Mouse (Mus musculus): ENCODE results near the gene Crtac1.

Crtac1 gene

DNA sequence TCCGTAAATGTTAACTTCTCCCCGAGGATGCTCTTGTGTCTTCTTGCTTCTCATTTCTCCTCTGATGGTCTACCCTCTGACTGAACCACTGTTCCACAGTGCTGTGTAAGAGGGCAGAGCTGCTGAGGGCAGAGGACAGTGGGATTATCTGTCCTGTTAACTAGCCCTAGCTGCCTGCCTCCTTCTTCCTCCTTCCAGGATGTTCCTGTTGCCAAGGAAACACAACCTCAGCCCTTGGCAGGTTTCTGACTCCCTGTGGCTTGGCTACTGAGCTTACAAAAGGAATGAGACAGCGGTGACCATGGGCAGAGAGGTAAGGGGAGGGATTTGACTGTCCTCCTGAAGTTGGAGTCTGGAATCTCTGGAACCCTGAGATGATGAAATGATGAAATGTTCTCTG lies 152.0 kb downstream of the Crtac1 start:
- no peak for DNase-seq (ENCODE audit: low spot score)

DNA sequence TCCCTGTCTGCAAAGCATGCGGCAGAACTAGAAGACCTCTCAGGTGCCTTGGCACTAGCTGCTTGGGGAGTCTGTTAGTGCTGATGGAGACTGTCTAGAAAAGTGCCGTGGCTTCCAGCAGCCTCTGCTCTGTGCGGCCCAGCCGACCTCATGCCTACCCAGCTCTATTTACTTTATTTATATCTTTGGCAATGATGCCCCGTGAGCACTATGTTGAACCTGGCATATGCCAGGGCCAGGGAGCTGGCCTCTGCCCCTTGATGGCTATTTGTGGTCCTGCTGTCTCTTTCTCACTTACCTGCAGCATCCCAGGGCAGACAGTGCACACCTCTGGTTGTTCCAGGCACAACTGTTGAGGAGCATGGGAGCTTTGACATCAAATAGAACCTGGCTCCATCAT lies 153.1 kb downstream of the Crtac1 start:
- no peak for DNase-seq (ENCODE audit: low spot score)

DNA sequence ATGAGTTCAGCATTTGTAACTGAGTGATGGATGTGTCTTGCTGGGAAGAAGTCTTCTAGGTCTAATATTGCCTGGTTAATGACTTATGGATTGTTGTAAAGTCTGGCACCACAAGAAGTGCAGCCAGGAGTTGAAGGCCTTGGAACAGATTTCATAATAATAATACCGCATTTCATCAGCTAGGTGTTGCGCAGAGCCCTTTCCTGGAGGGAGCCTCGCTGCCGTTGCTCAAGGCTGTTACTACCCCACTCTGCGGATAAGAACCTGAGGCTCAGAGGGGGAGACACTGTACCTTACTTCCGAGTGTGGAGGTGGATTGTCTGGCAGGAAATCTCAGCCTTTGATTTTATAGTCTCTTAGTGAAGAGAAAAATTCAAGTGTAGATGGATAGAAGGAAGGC lies 154.3 kb downstream of the Crtac1 start:
- DNase-seq (ENCODE audit: low spot score), result no peak

DNA sequence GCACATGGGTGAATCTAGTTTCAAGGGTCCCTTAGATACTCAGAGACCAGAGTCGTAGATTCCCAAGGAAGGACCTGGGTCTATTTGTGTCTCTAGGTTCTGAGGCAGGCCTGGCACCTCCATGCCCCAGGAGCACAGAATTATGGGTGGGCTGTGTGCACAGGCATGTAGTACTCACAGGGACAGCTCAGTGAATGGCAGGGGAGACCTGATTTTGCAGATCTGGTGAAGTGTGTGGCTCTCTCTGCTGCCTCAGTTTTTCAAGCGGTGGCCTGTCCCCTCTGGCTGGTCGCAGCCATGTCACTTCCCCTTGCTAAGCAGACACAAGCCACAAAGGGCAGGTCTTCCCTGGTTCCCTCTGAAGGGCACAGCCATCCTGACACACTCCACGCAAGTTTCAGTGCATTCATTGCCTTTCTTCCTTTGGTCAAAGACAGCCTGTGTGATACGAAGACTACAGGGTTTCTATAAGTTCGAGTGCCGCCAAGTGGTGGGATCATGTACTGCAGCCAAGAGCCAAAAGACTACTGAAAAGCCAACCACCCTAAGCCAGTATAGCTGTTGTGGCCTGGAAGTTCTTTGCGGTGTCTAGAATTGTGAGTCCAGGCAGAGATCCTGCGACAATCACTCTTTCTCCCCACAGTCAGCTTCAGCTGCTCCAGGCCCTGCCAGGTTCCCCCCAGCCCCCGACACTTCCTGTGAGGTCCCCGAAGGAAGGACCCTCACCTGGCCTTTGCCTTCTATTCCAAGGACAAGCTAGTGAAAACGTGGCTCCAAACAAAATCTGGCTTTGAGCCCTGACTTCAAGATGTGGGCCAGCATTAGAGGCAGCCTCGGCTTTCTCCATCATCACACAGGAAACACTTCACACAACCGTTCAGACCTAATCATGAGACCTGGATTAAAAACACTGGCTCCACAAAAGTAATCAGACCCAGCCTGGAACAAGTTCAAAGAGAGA lies 159.3 kb downstream of the Crtac1 start:
- DNase-seq (ENCODE audit: low spot score), result peak; percentile 94

DNA sequence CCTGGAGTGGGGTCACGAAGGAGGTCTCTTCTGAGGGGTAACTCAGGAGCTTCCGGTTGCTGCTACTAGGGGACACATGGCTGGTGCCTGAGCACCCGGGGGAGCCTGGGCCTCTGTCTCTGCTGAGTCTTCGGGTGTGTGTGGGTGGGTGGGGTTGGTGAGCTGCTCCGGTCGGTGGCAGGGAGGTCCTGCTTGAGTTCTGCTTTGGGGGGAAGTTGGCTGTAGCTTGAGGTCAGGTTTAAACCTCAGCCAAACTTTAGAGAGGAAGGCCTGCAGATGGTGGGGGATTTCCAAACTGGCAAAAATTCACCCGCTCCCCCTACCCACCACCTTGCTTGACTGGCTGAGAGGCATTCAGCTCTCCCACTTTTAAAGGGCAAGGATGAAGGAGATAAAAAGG lies 160.4 kb downstream of the Crtac1 start:
- no peak for DNase-seq (ENCODE audit: low spot score)

DNA sequence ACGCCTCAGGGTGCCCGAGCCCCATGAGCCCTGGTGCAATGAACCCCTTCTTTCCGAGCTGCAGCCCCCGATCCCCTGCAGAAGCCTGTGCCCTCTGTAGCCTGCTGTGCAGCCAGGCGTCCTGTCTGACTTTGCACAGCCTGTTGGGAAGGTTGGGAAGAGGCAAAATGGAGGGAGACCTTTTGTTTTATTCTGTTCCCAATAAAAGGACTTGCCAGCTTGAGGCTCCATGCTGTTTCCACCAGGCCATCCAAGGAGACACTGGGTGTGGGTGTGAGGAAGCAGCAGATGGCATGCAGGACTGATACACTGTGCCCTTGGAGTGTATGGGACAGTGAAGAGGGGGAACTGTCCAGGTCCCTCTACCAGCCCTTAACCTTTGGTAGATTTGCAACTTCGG lies 161.5 kb downstream of the Crtac1 start:
- no peak for DNase-seq (ENCODE audit: low spot score)

DNA sequence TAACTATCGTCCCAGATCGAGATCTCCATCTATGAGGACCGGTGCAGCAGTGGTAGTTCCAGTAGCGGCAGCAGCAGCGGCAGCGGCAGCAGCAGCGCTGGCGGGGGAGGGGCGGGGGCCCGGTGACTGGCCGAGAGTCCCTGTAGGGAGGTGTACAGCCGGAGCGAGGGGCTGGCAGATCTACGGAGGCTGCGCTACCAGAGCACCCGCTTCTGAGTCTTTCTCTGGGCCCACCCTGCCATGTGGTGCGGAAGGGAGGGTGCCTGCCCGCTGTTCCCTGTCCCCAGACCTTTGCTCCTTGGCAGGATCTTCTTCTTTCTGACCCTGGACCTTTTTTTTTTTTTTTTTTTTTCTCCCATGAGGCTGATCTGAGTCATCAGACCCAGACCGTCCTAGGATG lies 163.2 kb downstream of the Crtac1 start:
- DNase-seq (ENCODE audit: low spot score), result peak; percentile 56

DNA sequence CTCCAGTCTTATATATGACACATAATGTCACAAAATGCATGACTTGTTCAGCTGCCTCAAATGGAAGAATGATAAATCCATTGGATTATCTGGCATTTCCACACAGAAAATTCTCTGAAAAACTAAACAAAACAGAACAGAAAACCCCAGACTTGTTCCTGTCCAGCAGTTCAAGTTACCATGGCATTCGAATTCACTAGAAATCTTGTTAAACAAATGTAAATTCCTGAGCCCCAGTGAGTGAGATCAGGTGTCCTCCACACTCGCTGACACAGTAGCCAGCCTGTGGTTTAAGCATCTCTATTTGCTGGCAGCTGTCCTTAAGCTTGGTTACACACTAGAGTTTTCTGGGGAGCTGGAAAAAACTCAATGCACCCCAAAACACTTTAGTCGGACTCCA lies 168.1 kb downstream of the Crtac1 start:
- DNase-seq (ENCODE audit: low spot score), result no peak

DNA sequence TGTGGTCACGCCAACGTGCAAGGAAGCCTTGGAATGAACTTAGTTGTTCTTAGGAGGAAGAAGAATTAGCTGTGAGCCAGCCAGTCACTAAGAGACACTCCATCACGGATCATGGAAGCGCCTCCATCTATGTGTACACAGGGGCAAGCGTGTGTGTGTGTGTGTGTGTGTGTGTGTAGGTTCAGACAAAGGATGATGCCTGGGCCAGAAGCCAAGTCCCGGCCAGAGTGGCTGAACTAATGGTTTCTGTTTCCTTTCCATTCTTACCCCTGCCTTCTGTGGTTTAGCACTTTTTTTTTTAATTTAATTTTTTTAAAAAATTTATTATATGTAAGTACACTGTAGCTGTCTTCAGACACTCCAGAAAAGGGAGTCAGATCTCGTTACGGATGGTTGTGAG lies 171.1 kb downstream of the Crtac1 start:
- DNase-seq (ENCODE audit: low spot score), result no peak

DNA sequence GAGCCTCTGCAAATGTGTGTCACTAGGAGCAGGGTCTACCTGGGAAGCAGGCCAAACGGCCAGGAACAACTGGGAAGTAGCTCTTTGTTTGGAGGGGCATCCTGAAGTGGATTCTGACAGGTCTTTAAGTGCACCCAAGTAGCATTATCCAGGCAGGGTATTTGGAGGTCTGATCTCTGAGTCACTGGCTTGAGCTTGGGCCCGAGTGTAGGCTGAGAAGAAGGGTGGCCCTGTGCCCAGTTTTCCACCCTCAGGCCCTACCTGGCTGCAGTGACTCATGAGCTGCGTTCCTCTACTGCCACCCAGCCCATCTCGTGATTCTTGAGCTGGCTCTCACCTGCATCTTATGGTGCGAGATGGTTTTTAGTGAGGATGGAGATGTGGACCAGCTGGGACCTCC lies 173.0 kb downstream of the Crtac1 start:
- DNase-seq (ENCODE audit: low spot score), result no peak

DNA sequence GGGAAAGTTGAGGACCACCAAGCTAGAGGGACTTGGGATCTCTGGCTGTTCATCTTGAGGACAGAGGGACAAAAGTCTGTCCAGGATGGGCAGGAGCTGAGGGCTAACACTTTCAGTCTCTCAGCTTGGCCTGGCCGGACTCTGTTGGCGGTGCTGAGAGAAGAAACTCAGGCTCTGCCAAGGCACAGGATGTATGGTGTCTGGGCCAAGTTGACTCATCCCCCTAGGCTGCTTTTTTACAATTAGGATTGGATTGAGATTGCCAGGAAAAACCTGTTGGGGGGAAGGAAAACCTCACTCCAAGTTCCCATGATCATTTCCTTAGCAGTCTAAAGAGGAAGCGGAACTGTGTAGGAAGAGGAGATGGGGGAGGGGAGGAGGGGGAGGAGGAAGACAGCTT lies 173.6 kb downstream of the Crtac1 start:
- no peak for DNase-seq (ENCODE audit: low spot score)

DNA sequence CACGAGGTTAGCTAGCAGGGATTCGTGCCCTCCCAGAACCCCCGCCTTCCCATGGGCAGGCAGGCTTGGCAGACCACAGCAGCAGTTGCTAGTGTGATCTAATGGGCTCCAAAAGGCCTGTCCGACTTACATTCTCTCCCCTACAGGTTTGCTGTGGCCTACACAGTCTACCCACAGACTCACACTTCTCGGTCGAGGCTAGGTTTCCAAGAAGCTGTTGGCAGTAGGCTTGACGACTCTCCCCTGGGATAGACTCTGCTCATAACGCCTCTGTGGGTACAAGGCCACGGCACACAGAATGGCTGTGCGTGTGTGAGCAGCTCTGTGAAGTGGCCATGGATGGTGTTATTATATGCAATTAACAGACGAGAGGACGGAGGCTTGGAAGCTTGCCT lies 174.3 kb downstream of the Crtac1 start:
- DNase-seq (ENCODE audit: low spot score), result no peak

DNA sequence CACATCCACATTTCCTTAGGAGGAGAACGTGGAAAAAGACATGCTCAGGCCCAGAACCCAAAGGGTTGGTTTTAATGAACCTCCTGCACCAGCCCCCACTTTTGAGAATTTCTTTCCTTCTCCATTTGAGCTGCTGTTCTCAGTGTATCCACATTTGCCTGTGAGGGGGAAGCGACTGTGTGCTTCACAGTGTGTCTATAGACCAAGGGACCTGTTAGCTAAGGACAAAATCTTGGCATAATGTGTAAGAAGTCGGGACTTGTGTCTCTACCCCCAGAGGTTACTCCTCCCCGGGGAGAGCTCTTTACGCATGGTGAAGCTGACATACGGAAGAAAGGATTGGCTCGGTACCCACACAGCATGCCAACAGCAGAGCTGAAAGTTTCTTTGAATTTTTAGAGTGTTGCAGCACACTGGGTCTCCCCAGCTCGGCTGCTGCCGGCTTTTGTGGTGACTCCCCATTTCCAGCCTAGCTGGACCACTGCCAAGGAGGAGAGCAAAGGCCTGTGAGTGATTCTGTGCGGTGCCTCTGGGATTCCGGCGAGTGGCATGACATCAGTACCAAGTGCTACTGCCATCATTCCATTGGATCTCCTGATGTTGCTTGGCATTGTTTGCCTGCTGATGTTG lies 174.9 kb downstream of the Crtac1 start:
- no peak for DNase-seq (ENCODE audit: low spot score)

DNA sequence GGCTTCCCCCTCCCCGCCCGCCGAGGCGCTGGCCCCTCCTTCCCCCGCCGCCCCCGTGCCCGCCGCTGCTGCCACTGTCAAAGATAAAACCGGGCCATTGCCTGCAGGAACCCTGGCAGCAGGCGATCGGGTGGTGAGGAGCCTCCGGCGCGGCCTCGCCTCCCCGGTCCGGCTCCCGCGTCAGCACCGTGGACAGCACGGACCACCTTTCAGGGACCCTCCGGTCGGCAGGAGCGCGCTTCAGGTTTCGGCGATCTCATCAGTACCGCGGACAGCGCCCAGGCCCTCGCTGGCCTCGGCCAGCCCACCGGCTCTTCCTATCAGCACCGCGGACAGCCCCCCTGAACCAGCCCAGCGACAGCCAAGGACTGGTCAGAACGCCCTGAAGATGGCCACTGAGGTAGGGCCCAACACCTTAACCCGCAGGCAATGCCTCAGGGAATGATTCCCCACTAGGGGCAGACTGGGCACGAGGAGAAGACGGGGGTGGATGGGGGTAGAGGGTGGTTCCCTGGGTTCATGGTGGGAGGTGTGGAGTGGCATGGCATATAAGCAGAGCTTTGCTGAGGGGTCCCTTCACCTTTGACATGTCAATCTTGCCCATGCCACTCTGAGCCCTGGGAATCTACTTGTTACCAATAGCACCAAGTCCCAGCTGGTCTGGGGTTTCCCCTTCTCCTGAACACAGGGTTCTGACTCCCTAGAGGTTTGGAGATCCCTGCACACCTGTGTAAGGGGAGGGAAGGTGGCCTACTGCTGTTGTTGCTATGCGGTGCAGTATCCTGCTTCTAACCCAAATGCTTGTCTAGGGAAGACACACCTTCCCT lies 175.6 kb downstream of the Crtac1 start:
- peak; percentile 95 for DNase-seq (ENCODE audit: low spot score)

DNA sequence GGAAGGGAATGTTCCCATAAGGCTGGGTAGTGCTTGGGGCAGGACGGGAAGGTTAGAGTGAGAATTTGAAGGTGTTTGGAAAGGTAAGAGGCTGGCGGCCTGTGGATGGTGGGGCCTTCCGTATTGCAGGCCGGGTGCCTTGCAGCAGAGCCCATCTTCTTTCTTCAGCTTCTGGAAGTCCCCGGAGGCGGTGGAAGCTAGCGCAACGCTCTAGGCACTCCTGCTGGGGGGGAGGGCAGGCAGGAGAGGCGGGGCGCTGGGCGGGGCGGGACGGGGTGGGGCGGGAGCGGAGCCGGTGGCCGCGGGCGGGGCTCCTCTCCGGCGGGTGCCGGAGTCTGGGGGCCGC lies 176.2 kb downstream of the Crtac1 start:
- DNase-seq (ENCODE audit: low spot score), result no peak

DNA sequence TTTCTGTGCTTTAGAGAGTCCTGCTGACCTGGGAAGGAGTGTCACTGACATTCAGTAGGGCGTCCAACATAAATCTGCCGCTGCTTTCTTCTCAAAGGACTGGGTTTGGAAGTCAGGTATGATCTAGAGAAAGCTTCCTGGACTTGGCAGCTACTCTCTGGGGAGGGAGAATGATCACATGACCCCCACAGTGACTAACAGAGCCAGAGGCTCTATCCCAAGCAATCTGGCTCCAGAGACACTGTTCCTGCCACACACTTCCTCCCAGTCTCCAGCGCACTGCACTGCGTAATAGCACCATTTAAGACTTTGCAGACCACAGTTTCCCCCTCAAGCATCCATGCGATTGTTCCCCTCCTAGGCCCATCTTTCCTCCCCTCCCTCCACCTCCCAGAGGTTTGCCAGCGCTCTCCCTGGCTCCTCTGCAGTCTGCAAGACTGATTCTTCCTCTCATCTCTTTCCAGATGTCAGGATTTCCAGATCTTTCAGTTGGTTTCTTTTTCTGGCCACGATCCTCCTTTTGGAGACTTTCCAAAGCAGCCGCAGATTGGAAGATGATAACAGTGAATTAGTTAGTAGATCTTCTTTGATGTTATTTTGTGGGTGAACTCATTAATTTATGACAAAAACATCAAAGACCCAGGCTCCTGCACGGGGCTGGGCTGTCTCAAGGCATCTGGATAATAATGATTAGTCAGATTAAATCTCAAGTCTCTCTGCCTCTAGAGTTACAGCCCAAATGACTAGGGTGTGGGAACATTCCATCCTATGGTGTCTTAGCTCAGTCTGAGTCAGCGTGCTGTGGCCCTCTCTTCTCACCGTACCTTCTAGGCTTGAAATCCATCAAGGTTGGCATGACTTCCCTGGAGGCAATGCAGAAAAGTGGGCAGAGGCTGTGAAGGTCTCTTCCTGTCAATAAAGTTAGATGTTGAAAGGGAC lies 181.3 kb downstream of the Crtac1 start:
- no peak for DNase-seq (ENCODE audit: low spot score)

DNA sequence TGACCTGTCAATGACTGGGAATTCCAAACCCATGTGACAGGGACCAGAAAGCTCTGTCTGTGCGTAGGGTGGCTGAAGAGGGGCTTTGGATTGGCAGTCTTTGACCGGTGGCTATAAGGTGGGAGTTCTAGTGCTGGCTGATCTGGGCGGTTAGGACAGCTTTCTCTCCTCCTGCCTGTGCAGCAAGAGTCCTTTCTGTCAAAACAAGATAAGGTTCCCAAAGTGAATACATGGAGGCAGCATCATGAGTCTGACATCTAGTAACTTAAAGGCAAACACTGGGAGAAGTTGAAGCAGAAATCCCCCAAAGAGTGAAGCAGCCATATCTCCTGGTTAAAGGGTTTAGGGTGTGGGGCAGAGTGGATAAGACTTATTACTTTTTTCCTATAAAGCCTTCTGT lies 184.1 kb downstream of the Crtac1 start, which contains the start of gene Golga7b:
Golga7b (plus strand) TSS at position 56 of the 400 bp plus-strand sequence.
- DNase-seq (ENCODE audit: low spot score), result no peak

DNA sequence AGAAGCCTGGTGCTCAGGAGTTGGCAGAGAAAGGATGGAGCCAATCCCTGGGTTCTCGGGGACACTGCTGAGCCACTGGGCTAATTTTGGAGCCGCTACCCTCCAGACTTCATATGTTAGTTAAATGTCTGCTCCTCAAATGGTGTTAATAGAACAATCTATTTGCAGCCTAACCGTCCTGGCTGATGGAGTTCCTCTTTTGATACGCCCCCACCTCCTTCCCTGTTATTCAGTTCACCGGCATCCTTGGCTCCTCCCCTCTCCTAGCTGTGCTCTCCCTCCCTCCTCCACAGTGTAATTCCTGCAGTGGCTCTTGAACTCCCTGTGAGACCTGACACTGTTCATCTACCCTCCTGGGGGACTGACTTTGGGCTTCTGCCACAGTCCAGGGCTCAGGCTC lies 185.0 kb downstream of the Crtac1 start:
- no peak for DNase-seq (ENCODE audit: low spot score)

DNA sequence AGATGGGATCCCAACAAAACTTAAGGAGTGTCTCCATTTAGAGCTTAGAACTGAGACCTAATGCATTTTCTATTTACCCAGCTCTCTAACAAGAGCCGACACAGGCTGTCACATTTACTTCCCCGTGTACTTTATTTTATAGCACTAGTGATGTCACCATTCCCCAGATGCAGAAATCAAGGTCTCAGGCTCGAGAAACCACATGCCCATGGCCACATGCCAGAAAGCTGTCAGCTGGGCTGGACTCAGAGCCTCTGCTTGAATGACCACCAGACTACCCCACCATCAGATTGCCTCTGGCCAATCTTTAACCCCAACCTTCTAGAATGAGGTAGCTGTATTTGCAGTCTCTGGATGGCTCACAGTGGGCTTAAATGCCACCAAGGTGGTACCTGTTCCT lies 188.2 kb downstream of the Crtac1 start:
- no peak for DNase-seq (ENCODE audit: low spot score)

DNA sequence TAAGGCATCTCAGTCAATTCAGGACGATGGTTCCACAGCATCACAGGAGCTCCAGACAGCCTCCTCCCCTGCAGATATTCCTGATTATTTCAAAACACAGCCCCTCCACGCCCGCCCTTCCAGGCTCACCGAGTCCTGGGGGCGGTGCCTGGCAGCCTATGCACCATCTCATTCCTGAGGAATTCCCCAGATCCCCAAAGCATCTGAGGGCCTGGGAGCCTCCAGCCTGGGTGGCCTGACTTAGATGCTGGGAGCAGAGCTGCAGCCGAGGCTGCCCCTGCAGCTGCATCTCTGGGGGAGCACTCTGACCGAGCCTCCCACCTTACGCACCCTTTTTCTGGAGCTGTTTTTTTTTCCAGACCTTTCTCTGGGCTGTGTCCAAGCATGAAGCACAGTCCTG lies 190.7 kb downstream of the Crtac1 start:
- no peak for DNase-seq (ENCODE audit: low spot score)

DNA sequence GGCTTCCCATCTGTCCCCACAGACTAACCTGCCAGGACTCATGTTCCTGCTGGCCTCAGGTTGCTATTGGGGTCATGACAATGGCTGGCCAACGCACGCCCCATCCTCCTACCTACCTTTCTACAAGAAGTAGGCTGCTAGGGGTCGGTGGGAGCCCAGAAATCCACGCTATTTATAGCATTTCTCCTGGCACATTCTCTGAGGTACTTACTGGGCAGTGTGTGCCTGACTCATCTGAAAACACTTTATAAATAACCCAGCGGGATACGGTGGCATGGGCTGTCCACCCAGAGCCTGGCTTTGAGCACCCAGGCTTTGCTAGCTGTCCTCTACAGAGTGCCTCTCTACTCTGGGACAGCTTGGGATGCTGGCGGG lies 193.3 kb downstream of the Crtac1 start:
- DNase-seq (ENCODE audit: low spot score), result no peak
